Mouse (Mus musculus) brain, embryonic 14.5 days (tissue): ENCODE measurements around the gene Ppdpf. TPM values are rescaled to one million over a fixed set of nuclear protein-coding genes. Genes with fewer than 3 reads are reported as not detected.

Experiments used
- DNase-seq: peaks from one replicate; pipeline ENCODE4 v3.0.0-alpha.2; 2011; ENCODE audit warnings: low read depth
- CTCF ChIP-seq: fragments of 200-500 bp; IDR thresholded peaks from 2 replicates; pipeline ENCODE4 v1.5.1; 2012; ENCODE audit warnings: inconsistent platforms, mild to moderate bottlenecking, moderate library complexity, borderline replicate concordance; ENCODE audit not compliant: insufficient read depth, insufficient read length; ENCODE audit errors: extremely low read depth
- POLR2A ChIP-seq: fragments of 200-500 bp; IDR thresholded peaks from 2 replicates; pipeline ENCODE4 v1.6.1; 2012; ENCODE audit warnings: mild to moderate bottlenecking, inconsistent platforms, borderline replicate concordance; ENCODE audit not compliant: poor library complexity, insufficient read depth, insufficient read length, severe bottlenecking; ENCODE audit errors: extremely low read depth
- polyA plus RNA-seq: library from polyadenylated mRNA; depleted of rRNA; stranded (reverse); fragments of >200 nt; gene quantifications from 2 replicates; pipeline ENCODE4 v1.2.3, GENCODE M21; 2012

Gene Ppdpf
- polyA plus RNA-seq, 1 experiment: 252 TPM

GRCm38 (mm10) chr2:181153131-181153530 is 33.9 kb upstream of the Ppdpf start:
- TF ChIP-seq CTCF: no peak
- TF ChIP-seq POLR2A: no peak
- no peak for DNase-seq

GRCm38 (mm10) chr2:181153837-181154236 is 33.2 kb upstream of the Ppdpf start:
- no peak for TF ChIP-seq POLR2A
- peak; percentile 58 for TF ChIP-seq CTCF
- DNase-seq: no peak

- TF ChIP-seq POLR2A: no peak
- TF ChIP-seq CTCF: no peak
- no peak for DNase-seq
These were observed 32.7 kb upstream of the Ppdpf start for GRCm38 (mm10) chr2:181154361-181154760.

GRCm38 (mm10) chr2:181154831-181155415 is 32.1 kb upstream of the Ppdpf start:
- DNase-seq: no peak
- no peak for TF ChIP-seq CTCF
- no peak for TF ChIP-seq POLR2A

GRCm38 (mm10) chr2:181155801-181156200 is 31.2 kb upstream of the Ppdpf start:
- DNase-seq: no peak
- no peak for TF ChIP-seq POLR2A
- TF ChIP-seq CTCF: no peak

- peak; percentile 80 for DNase-seq
- TF ChIP-seq CTCF (peak; percentile 20; the same call in 1 of the 2 replicates), POLR2A (0 out of 2 replicates have a peak, but pooled peaks have one; percentile 8)
These were observed 30.6 kb upstream of the Ppdpf start, which contains the start of gene Eef1a2 for GRCm38 (mm10) chr2:181156248-181157121. Eef1a2 (minus strand) TSS chr2:181157014.

- no peak for TF ChIP-seq CTCF
- no peak for TF ChIP-seq POLR2A
These were observed 29.9 kb upstream of the Ppdpf start for GRCm38 (mm10) chr2:181157180-181157579.

GRCm38 (mm10) chr2:181157716-181158302 is 29.2 kb upstream of the Ppdpf start:
- TF ChIP-seq POLR2A (no peak), CTCF (no peak)
- no peak for DNase-seq

More at GRCm38 (mm10) chr2:181157180-181157579, 29.9 kb upstream of the Ppdpf start:
- no peak for DNase-seq

- DNase-seq: no peak
- TF ChIP-seq CTCF (no peak), POLR2A (no peak)
These were observed 28.6 kb upstream of the Ppdpf start for GRCm38 (mm10) chr2:181158471-181158870.

- peak; percentile 57 for DNase-seq
- TF ChIP-seq POLR2A (no peak), CTCF (no peak)
These were observed 27.9 kb upstream of the Ppdpf start for GRCm38 (mm10) chr2:181159091-181159514.

GRCm38 (mm10) chr2:181159771-181160170 is 27.3 kb upstream of the Ppdpf start:
- peak; percentile 90 for DNase-seq
- TF ChIP-seq CTCF (no peak), POLR2A (no peak)
